Mouse (Mus musculus) MEL (cell line): ENCODE data around the gene Arl15. TPM values are rescaled to one million over a fixed set of nuclear protein-coding genes. Genes with fewer than 3 reads are reported as not detected.

ENCODE experiments used
- DNase-seq: peaks from one replicate; pipeline ENCODE4 v3.0.0; 2011; ENCODE audit warnings: low read depth, low spot score
- H3K27ac ChIP-seq: 2 replicates; pipeline ENCODE4 v1.5.1; 2012; ENCODE audit warnings: low read depth, mild to moderate bottlenecking, control low read depth, low read length, moderate library complexity; ENCODE audit not compliant: control insufficient read depth
- H3K27me3 ChIP-seq, 2 experiments: fragments of 150-350 bp in 1 of 2; sonication (generic) in 1 of 2; 2 replicates each; pipeline ENCODE4 v1.6.1; 2012; ENCODE audit warnings: low read length in 2 of 2, mild to moderate bottlenecking in 2 of 2, improper control_type of control experiment in 1 of 2, moderate library complexity in 1 of 2; ENCODE audit not compliant: insufficient read depth in 2 of 2, control insufficient read depth in 1 of 2
- H3K36me3 ChIP-seq, 2 experiments: 2 replicates each; pipeline ENCODE4 v1.6.1; 2012 to 2014; ENCODE audit warnings: low read length in 2 of 2, improper control_type of control experiment in 1 of 2, inconsistent platforms in 1 of 2, mild to moderate bottlenecking in 1 of 2; ENCODE audit not compliant: insufficient read depth in 2 of 2, control insufficient read depth in 1 of 2
- H3K4me1 ChIP-seq, 2 experiments: fragments of 150-350 bp in 1 of 2; sonication (generic) in 1 of 2; 2 replicates each; pipeline ENCODE4 v1.6.1; 2012; ENCODE audit warnings: low read length in 2 of 2, improper control_type of control experiment in 1 of 2, mild to moderate bottlenecking in 1 of 2; ENCODE audit not compliant: insufficient read depth in 2 of 2, control insufficient read depth in 1 of 2
- H3K4me3 ChIP-seq, 2 experiments: fragments of 150-350 bp in 1 of 2; sonication (generic) in 1 of 2; 2 replicates each; pipeline ENCODE4 v1.5.1; 2012; ENCODE audit warnings: low read depth in 2 of 2, low read length in 2 of 2, mild to moderate bottlenecking in 2 of 2, moderate library complexity in 2 of 2, control low read depth in 1 of 2, improper control_type of control experiment in 1 of 2; ENCODE audit not compliant: control insufficient read depth in 1 of 2, insufficient read depth in 1 of 2
- H3K79me2 ChIP-seq: 2 replicates; pipeline ENCODE4 v1.6.1; 2012; ENCODE audit warnings: mild to moderate bottlenecking, low read length, moderate library complexity; ENCODE audit not compliant: control insufficient read depth, poor library complexity, insufficient read depth
- H3K9ac ChIP-seq: 2 replicates; pipeline ENCODE4 v1.6.1; 2012; ENCODE audit warnings: low read depth, mild to moderate bottlenecking, control low read depth, low read length, moderate library complexity; ENCODE audit not compliant: control insufficient read depth, poor library complexity, severe bottlenecking
- H3K9me3 ChIP-seq: fragments of 150-350 bp; sonication (generic); replicated peaks from 2 replicates; pipeline ENCODE4 v1.6.1; 2012; ENCODE audit warnings: mild to moderate bottlenecking, low read length, improper control_type of control experiment, moderate library complexity; ENCODE audit not compliant: insufficient read depth
- CHD2 ChIP-seq: IDR thresholded peaks from 2 replicates; pipeline ENCODE4 v1.6.1; 2011; ENCODE audit warnings: low read length, improper control_type of control experiment
- GABPA ChIP-seq: IDR thresholded peaks from 2 replicates; pipeline ENCODE4 v1.6.1; 2012; ENCODE audit warnings: low read depth, mild to moderate bottlenecking, inconsistent platforms, low read length, improper control_type of control experiment, moderate library complexity
- JUND ChIP-seq: IDR thresholded peaks from 2 replicates; pipeline ENCODE4 v1.6.1; 2011; ENCODE audit warnings: low read depth, mild to moderate bottlenecking, improper control_type of control experiment, low read length
- MAFK ChIP-seq: IDR thresholded peaks from 2 replicates; pipeline ENCODE4 v1.6.1; 2011; ENCODE audit warnings: low read depth, mild to moderate bottlenecking, low read length, improper control_type of control experiment, borderline replicate concordance
- MAX ChIP-seq: IDR thresholded peaks from 2 replicates; pipeline ENCODE4 v1.6.1; 2011; ENCODE audit warnings: low read length, improper control_type of control experiment
- MAZ ChIP-seq: IDR thresholded peaks from 2 replicates; pipeline ENCODE4 v1.6.1; 2012; ENCODE audit warnings: low read depth, mild to moderate bottlenecking, inconsistent platforms, low read length, improper control_type of control experiment
- MXI1 ChIP-seq: IDR thresholded peaks from 2 replicates; pipeline ENCODE4 v1.6.1; 2011; ENCODE audit warnings: mild to moderate bottlenecking, low read depth, low read length, improper control_type of control experiment
- MYC ChIP-seq: IDR thresholded peaks from 2 replicates; pipeline ENCODE4 v1.6.1; 2011; ENCODE audit warnings: low read depth, mild to moderate bottlenecking, low read length, improper control_type of control experiment, moderate library complexity
- POLR2A ChIP-seq, 2 experiments: IDR thresholded peaks; 2 replicates each; pipeline ENCODE4 v1.6.1; 2011 to 2012; ENCODE audit warnings: low read length in 2 of 2, mild to moderate bottlenecking in 2 of 2, control low read depth in 1 of 2, improper control_type of control experiment in 1 of 2, low read depth in 1 of 2, moderate library complexity in 1 of 2; ENCODE audit not compliant: control insufficient read depth in 1 of 2, insufficient read depth in 1 of 2, poor library complexity in 1 of 2
- POLR2AphosphoS5 ChIP-seq: IDR thresholded peaks from 2 replicates; pipeline ENCODE4 v1.6.1; 2012; ENCODE audit warnings: low read depth, borderline replicate concordance, mild to moderate bottlenecking, inconsistent platforms, low read length, moderate library complexity, mixed read lengths
- RAD21 ChIP-seq: IDR thresholded peaks from 2 replicates; pipeline ENCODE4 v1.6.1; 2011; ENCODE audit warnings: mild to moderate bottlenecking, low read depth, low read length, improper control_type of control experiment
- RCOR1 ChIP-seq: IDR thresholded peaks from 2 replicates; pipeline ENCODE4 v1.6.1; 2012; ENCODE audit warnings: low read depth, mild to moderate bottlenecking, inconsistent platforms, low read length, improper control_type of control experiment
- SIN3A ChIP-seq: IDR thresholded peaks from 2 replicates; pipeline ENCODE4 v1.6.1; 2012; ENCODE audit warnings: low read length, improper control_type of control experiment, inconsistent platforms
- TBP ChIP-seq: IDR thresholded peaks from 2 replicates; pipeline ENCODE4 v1.8.0; 2011; ENCODE audit warnings: low read depth, low read length, improper control_type of control experiment
- TCF12 ChIP-seq: IDR thresholded peaks from 2 replicates; pipeline ENCODE4 v1.6.1; 2014; ENCODE audit warnings: low read depth, mild to moderate bottlenecking, inconsistent platforms, low read length, improper control_type of control experiment, moderate library complexity
- ZMIZ1 ChIP-seq: IDR thresholded peaks from 2 replicates; pipeline ENCODE4 v1.6.1; 2012; ENCODE audit warnings: low read depth, mild to moderate bottlenecking, inconsistent platforms, low read length, improper control_type of control experiment, moderate library complexity
- polyA plus RNA-seq, 2 experiments: library from polyadenylated mRNA; stranded (reverse) in 1 of 2; unstranded in 1 of 2; fragments of >175 nt in 1 of 2; fragments of >200 nt in 1 of 2; gene quantifications; 2 replicates each; pipeline versions ENCODE4 v1.2.1 to v1.2.4; 2012; ENCODE audit warnings: low replicate concordance in 2 of 2, low read depth in 1 of 2; ENCODE audit not compliant: insufficient read length in 2 of 2, insufficient read depth in 1 of 2, missing spikeins in 1 of 2
- total RNA-seq: library from RNA; depleted of rRNA; stranded (reverse); fragments of 300-350 nt; gene quantifications from 2 replicates; pipeline ENCODE4 v1.2.3, GENCODE M21; 2012

Gene Arl15
- total and polyA plus RNA-seq, 3 experiments = 3.6 to 5.8 TPM; not detected in 1

- H3K9ac ChIP-seq = no peak overlapping the region
- no peaks in the 10 kb centered on the region for H3K79me2 ChIP-seq
- H3K4me1 ChIP-seq = no peaks in the 10 kb centered on the region
- H3K27me3 ChIP-seq = no peaks in the 10 kb centered on the region
- no peak for DNase-seq
- TF ChIP-seq MAX = no peak
- no peak for TF ChIP-seq MAZ
- TF ChIP-seq JUND = no peak
- TF ChIP-seq RAD21 = no peak
- TF ChIP-seq TBP = no peak
- no peak for TF ChIP-seq TCF12
- TF ChIP-seq MAFK = no peak
- H3K4me3 ChIP-seq = no peak overlapping the region
- H3K9me3 ChIP-seq = no peaks in the 10 kb centered on the region
- no peak overlapping the region for H3K27ac ChIP-seq
- H3K36me3 ChIP-seq = no peaks in the 10 kb centered on the region
Observed at GRCm38 (mm10) chr13:114114586-114114985, 320.3 kb downstream of the Arl15 start.

GRCm38 (mm10) chr13:114115106-114115505, 320.8 kb downstream of the Arl15 start:
- DNase-seq = no peak
- Histone ChIP-seq H3K4me1 (no peaks in the 10 kb centered on the region), H3K9me3 (no peaks in the 10 kb centered on the region), H3K4me3 (no peak overlapping the region), H3K27ac (no peak overlapping the region), H3K79me2 (no peaks in the 10 kb centered on the region), H3K27me3 (no peaks in the 10 kb centered on the region), H3K36me3 (no peaks in the 10 kb centered on the region), H3K9ac (no peak overlapping the region)
- TF ChIP-seq MYC (no peak), MAX (no peak), RCOR1 (no peak), SIN3A (no peak), POLR2A (IDR thresholded peaks at IDR 0.05; ENCODE audit: control insufficient read depth in 1 of 2, insufficient read depth in 1 of 2, low read depth in 1 of 2, low read length in 2 of 2, poor library complexity in 1 of 2) (no peak), CHD2 (no peak)

- H3K27ac ChIP-seq = no peak overlapping the region
Observed at GRCm38 (mm10) chr13:114118104-114118830, 324.0 kb downstream of the Arl15 start.

More at GRCm38 (mm10) chr13:114118104-114118830, 324.0 kb downstream of the Arl15 start:
- no peaks in the 10 kb centered on the region for H3K36me3 ChIP-seq
- H3K4me3 ChIP-seq = no peak overlapping the region
- no peaks in the 10 kb centered on the region for H3K4me1 ChIP-seq
- no peaks in the 10 kb centered on the region for H3K9me3 ChIP-seq
- no peaks in the 10 kb centered on the region for H3K79me2 ChIP-seq
- H3K9ac ChIP-seq = no peak overlapping the region
- TF ChIP-seq POLR2AphosphoS5 = no peak
- no peak for TF ChIP-seq MXI1
- no peak for TF ChIP-seq GABPA
- TF ChIP-seq ZMIZ1 = no peak
- TF ChIP-seq, all 39 proteins: peak for 0
- no peaks in the 10 kb centered on the region for H3K27me3 ChIP-seq
- no peak for DNase-seq
